Mouse (Mus musculus) 416B (cell line): ENCODE measurements around the gene Samhd1.

Experiments used
- DNase-seq: peaks from one replicate; pipeline ENCODE4 v3.0.0; 2011; ENCODE audit warnings: low read depth

The Samhd1 gene

GRCm38 (mm10) chr2:157136646-157137045 lies 1.6 kb upstream of the Samhd1 start:
- DNase-seq = no peak

- no peak for DNase-seq
These were observed 1.1 kb upstream of the Samhd1 start for GRCm38 (mm10) chr2:157136176-157136575.

GRCm38 (mm10) chr2:157135529-157136120 lies 560 bp upstream of the Samhd1 start:
- DNase-seq = no peak

- no peak for DNase-seq
These were observed 560 bp downstream of the Samhd1 start for GRCm38 (mm10) chr2:157134479-157134931.

- peak; percentile 46 for DNase-seq
These were observed 1.1 kb downstream of the Samhd1 start for GRCm38 (mm10) chr2:157133769-157134478.

- no peak for DNase-seq
These were observed 2.2 kb downstream of the Samhd1 start for GRCm38 (mm10) chr2:157132686-157133540.

- DNase-seq = no peak
These were observed 3.0 kb downstream of the Samhd1 start for GRCm38 (mm10) chr2:157132086-157132485.

- peak; percentile 77 for DNase-seq
These were observed 4.1 kb downstream of the Samhd1 start for GRCm38 (mm10) chr2:157130813-157131514.

GRCm38 (mm10) chr2:157129601-157130164 lies 5.4 kb downstream of the Samhd1 start:
- DNase-seq = no peak

- no peak for DNase-seq
These were observed 6.0 kb downstream of the Samhd1 start for GRCm38 (mm10) chr2:157129096-157129495.

GRCm38 (mm10) chr2:157128072-157128471 lies 7.0 kb downstream of the Samhd1 start:
- peak; percentile 28 for DNase-seq

GRCm38 (mm10) chr2:157127370-157127769 lies 7.7 kb downstream of the Samhd1 start:
- DNase-seq = no peak

- DNase-seq = no peak
These were observed 9.8 kb downstream of the Samhd1 start for GRCm38 (mm10) chr2:157125246-157125645.

- DNase-seq = no peak
These were observed 13.3 kb downstream of the Samhd1 start for GRCm38 (mm10) chr2:157121766-157122165.

- DNase-seq = no peak
These were observed 16.0 kb downstream of the Samhd1 start for GRCm38 (mm10) chr2:157119075-157119474.

GRCm38 (mm10) chr2:157118556-157118955 lies 16.5 kb downstream of the Samhd1 start:
- DNase-seq = no peak

- peak; percentile 66 for DNase-seq
These were observed 18.1 kb downstream of the Samhd1 start for GRCm38 (mm10) chr2:157116964-157117363.

- DNase-seq = peak; percentile 64
These were observed 26.8 kb downstream of the Samhd1 start for GRCm38 (mm10) chr2:157108236-157108635.

- no peak for DNase-seq
These were observed 30.6 kb downstream of the Samhd1 start for GRCm38 (mm10) chr2:157104454-157104853.

GRCm38 (mm10) chr2:157102256-157102655 lies 32.8 kb downstream of the Samhd1 start:
- DNase-seq = no peak

- no peak for DNase-seq
These were observed 33.4 kb downstream of the Samhd1 start for GRCm38 (mm10) chr2:157101650-157102049.

- no peak for DNase-seq
These were observed 34.8 kb downstream of the Samhd1 start for GRCm38 (mm10) chr2:157100319-157100605.
